In the genomic region with DNA sequence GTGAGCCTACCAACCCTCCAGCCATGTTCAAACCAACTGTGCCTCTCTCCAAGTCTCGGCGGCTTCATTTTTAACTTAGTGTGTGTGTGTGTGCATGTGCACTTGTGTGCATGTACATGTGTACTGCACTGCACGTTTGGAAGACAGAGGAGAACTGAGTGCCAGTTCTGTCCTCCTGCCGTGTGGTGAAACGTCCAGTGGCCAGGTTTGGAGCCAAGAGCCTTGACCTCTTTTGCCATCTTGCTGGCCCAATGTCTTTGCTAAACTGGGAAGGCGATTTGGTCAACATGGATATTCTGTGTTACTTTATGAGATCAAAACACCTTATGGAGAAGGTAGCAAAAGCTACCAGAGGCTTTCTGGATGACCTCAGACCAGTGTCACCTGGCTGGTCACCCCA, we compare ENCODE assay signal across 27 mouse cellular contexts.
"Had no signal": no experiment of that assay in that cellular context is flagged by ENCODE, and none has a peak within 500 bp of the region (broad histone marks: within the 10 kb centered on the region; RNA-seq: fewer than 3 reads in every experiment).

No protein-coding gene starts in this region.

- H3K9me3 ChIP-seq: heart, embryonic 13.5 days; heart, embryonic 15.5 days; hindbrain, embryonic 13.5 days; hindbrain, embryonic 15.5 days; kidney, embryonic 15.5 days; limb, embryonic 13.5 days; limb, embryonic 15.5 days; liver, embryonic 12.5 days had no signal

- H3K4me2 ChIP-seq: heart, embryonic 11.5 days; heart, embryonic 13.5 days; heart, embryonic 15.5 days; hindbrain, embryonic 13.5 days; hindbrain, embryonic 15.5 days; kidney, embryonic 15.5 days; limb, embryonic 13.5 days; limb, embryonic 15.5 days; liver, embryonic 12.5 days had no signal

- H3K36me3 ChIP-seq: heart, embryonic 13.5 days; heart, embryonic 15.5 days; hindbrain, embryonic 13.5 days; hindbrain, embryonic 15.5 days; kidney, embryonic 15.5 days; limb, embryonic 13.5 days; limb, embryonic 15.5 days; liver, embryonic 12.5 days had no signal

- H3K27me3 ChIP-seq: heart, embryonic 13.5 days had no signal

- H3K4me3 ChIP-seq: heart, adult 2 months; heart, embryonic 13.5 days; heart, embryonic 15.5 days; hindbrain, embryonic 13.5 days; hindbrain, embryonic 15.5 days; kidney, embryonic 15.5 days; limb, embryonic 13.5 days; limb, embryonic 15.5 days; liver, embryonic 12.5 days had no signal

- H3K9ac ChIP-seq: heart, embryonic 13.5 days; heart, embryonic 15.5 days; hindbrain, embryonic 13.5 days; hindbrain, embryonic 15.5 days; kidney, embryonic 15.5 days; limb, embryonic 13.5 days; limb, embryonic 15.5 days; liver, embryonic 12.5 days; liver, embryonic 14.5 days had no signal

- H3K27ac ChIP-seq: heart, adult 2 months; heart, embryonic 13.5 days; heart, embryonic 15.5 days; hindbrain, embryonic 13.5 days; hindbrain, embryonic 15.5 days; hindbrain, postnatal 0 days; kidney, embryonic 15.5 days; kidney, postnatal 0 days; limb, embryonic 13.5 days; limb, embryonic 15.5 days; liver, embryonic 12.5 days; liver, embryonic 14.5 days had no signal

- DNase-seq: gastrocnemius, postnatal 14 days; gastrocnemius, postnatal 36 days; heart, adult 11 months; heart, adult 2 months; heart, postnatal 14 days; heart, postnatal 36 days; kidney, adult 11 months; kidney, adult 2 months; kidney, adult 9 months; kidney, postnatal 14 days; kidney, postnatal 36 days; layer of hippocampus, adult 9-11 months; layer of hippocampus, postnatal 36 days; left cerebral cortex, postnatal 4 days had no signal

- ATAC-seq: hindbrain, postnatal 0 days; intestine, embryonic 16.5 days; liver, embryonic 12.5 days had no signal
